Mouse (Mus musculus) MEL (cell line): Measurements from ENCODE around the gene Papss2.

Experiments
- CHD2 ChIP-seq: IDR thresholded peaks from 2 replicates; pipeline ENCODE4 v1.6.1; 2011; ENCODE audit warnings: low read length, improper control_type of control experiment
- CTCF ChIP-seq, 3 experiments: IDR thresholded peaks in 2 of 3; conservative IDR thresholded peaks in 1 of 3; 2 replicates each; pipeline ENCODE4 v1.5.1; 2011 to 2012; ENCODE audit warnings: low read length in 3 of 3, low read depth in 2 of 3, mild to moderate bottlenecking in 2 of 3, improper control_type of control experiment in 1 of 3, inconsistent platforms in 1 of 3, mixed read lengths in 1 of 3, moderate library complexity in 1 of 3; ENCODE audit not compliant: control insufficient read depth in 1 of 3, insufficient read depth in 1 of 3, poor library complexity in 1 of 3, severe bottlenecking in 1 of 3
- GABPA ChIP-seq: IDR thresholded peaks from 2 replicates; pipeline ENCODE4 v1.6.1; 2012; ENCODE audit warnings: low read depth, mild to moderate bottlenecking, inconsistent platforms, low read length, improper control_type of control experiment, moderate library complexity
- MAFK ChIP-seq: IDR thresholded peaks from 2 replicates; pipeline ENCODE4 v1.6.1; 2011; ENCODE audit warnings: low read depth, mild to moderate bottlenecking, low read length, improper control_type of control experiment, borderline replicate concordance
- MAX ChIP-seq: IDR thresholded peaks from 2 replicates; pipeline ENCODE4 v1.6.1; 2011; ENCODE audit warnings: low read length, improper control_type of control experiment
- SMC3 ChIP-seq: IDR thresholded peaks from 2 replicates; pipeline ENCODE4 v1.6.1; 2011; ENCODE audit warnings: low read depth, low read length, improper control_type of control experiment
- TAL1 ChIP-seq: IDR thresholded peaks from 2 replicates; pipeline ENCODE4 v1.6.1; 2012; ENCODE audit warnings: mild to moderate bottlenecking, inconsistent platforms, low read length, moderate library complexity, mixed read lengths
- UBTF ChIP-seq: IDR thresholded peaks from 2 replicates; pipeline ENCODE4 v1.6.1; 2012; ENCODE audit warnings: low read depth, mild to moderate bottlenecking, inconsistent platforms, low read length, improper control_type of control experiment, moderate library complexity, borderline replicate concordance; ENCODE audit not compliant: insufficient read depth
- ZNF384 ChIP-seq: IDR thresholded peaks from 2 replicates; pipeline ENCODE4 v1.6.1; 2012; ENCODE audit warnings: low read depth, mild to moderate bottlenecking, inconsistent platforms, low read length, improper control_type of control experiment

GRCm38 (mm10) chr19:32687721-32688120 is 92.1 kb downstream of the Papss2 start:
- TF ChIP-seq MAFK (no peak), CHD2 (no peak), MAX (no peak), CTCF (IDR thresholded peaks at IDR 0.05 in 2 of 3, conservative IDR thresholded peaks at IDR 0.05 in 1 of 3; ENCODE audit: control insufficient read depth in 1 of 3, insufficient read depth in 1 of 3, low read depth in 2 of 3, low read length in 3 of 3, poor library complexity in 1 of 3, severe bottlenecking in 1 of 3) (no peak), UBTF (no peak), TAL1 (no peak), ZNF384 (no peak), GABPA (no peak), SMC3 (no peak)
